Mouse (Mus musculus) midbrain, embryonic 10.5 days (tissue): ENCODE data around the gene Ecel1. TPM values are rescaled to one million over a fixed set of nuclear protein-coding genes. Genes with fewer than 3 reads are reported as not detected.
A peak's percentile ranks its signal among the peaks of the same experiment; 100 is the strongest.

ENCODE experiments used
- DNase-seq: peaks from one replicate; pipeline ENCODE4 v3.0.0-alpha.2; 2017; ENCODE audit warnings: low spot score
- H3K27ac ChIP-seq: fragments of 300-500 bp; sonication (generic); replicated peaks from 2 replicates; pipeline ENCODE4 v1.5.1; 2016; ENCODE audit warnings: mild to moderate bottlenecking
- H3K27me3 ChIP-seq: fragments of 300-500 bp; sonication (generic); 2 replicates; pipeline ENCODE4 v1.6.1; 2016; ENCODE audit warnings: low read depth, mild to moderate bottlenecking; ENCODE audit not compliant: poor library complexity, severe bottlenecking
- H3K36me3 ChIP-seq: fragments of 300-500 bp; sonication (generic); 2 replicates; pipeline ENCODE4 v1.6.1; 2016; ENCODE audit warnings: mild to moderate bottlenecking, moderate library complexity
- H3K4me1 ChIP-seq: fragments of 300-500 bp; sonication (generic); 2 replicates; pipeline ENCODE4 v1.6.1; 2016
- H3K4me3 ChIP-seq: fragments of 300-500 bp; sonication (generic); 2 replicates; pipeline ENCODE4 v1.5.1; 2016; ENCODE audit warnings: mild to moderate bottlenecking, moderate library complexity
- H3K9me3 ChIP-seq: fragments of 300-500 bp; sonication (generic); replicated peaks from 2 replicates; pipeline ENCODE4 v1.6.1; 2016; ENCODE audit warnings: mild to moderate bottlenecking
- WGBS: fragments of 180-500 bp; shearing (Covaris S2); methylation state at CpG from one replicate; pipeline ENCODE4 v1.1.7; 2016; 5-methylcytosine and 5-hydroxymethylcytosine counted together
- polyA plus RNA-seq: library from polyadenylated mRNA; unstranded; fragments of >200 nt; fragmentation: Nextera tagmentation; extraction: Ambion mirVana; gene quantifications from 2 replicates; pipeline ENCODE4 v1.2.1, GENCODE M21; 2016

Gene Ecel1
- 3.7 and 5.0 TPM in 2 replicates for polyA plus RNA-seq

DNA sequence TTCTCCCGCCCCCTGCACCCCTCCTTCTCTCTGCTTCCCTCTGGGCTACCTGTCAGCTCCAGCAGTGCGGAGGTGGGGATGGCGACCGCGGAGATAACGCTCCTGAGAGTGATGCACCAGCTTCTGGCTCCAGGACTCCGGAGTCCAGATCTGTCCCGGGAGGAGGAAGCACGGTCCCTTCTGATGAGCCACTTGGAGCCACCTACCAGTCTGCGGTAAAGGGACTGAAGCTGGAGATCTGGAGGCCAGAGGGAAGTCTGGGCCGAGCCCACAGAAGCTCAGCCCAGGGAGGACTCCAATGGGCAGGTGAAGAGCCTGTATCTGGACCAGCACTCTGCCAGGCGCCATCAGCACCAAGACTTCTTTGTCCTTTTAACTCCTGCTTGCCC, at the start of gene Ecel1:
TSS of gene Ecel1 (minus strand) at position 323 of the 389 bp plus-strand sequence.
- Histone ChIP-seq H3K27me3 (peaks cover 98% of the 10 kb centered on the region), H3K36me3 (no peaks in the 10 kb centered on the region), H3K27ac (peak within 1 kb of the TSS; percentile 71), H3K4me3 (peak within 1 kb of the TSS; percentile 59), H3K9me3 (no peaks in the 10 kb centered on the region), H3K4me1 (peaks cover 34% of the 10 kb centered on the region)
- DNase-seq, result peak; percentile 41
- WGBS, result 0% methylated on average over 12 of the region's 12 CpGs

DNA sequence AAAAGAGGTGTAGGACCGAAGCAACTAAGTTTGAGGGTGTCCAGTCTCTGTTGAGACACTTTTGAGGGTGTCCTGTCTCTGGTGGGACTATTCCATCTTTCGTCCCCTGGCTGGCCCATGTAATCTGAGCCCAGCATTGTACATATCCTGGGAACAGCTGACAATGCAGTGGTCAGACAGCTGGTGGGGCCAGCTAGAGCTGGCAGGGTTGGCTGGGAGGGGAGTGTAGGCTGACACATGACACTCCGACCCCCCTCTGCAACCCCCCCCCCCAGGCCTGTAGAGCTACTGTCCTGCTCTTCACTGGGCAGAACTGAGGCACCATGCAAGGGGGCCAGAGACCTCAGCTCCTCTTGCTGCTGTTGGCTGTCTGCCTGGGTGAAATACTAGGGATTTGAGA, 49.2 kb upstream of the Ecel1 start:
- DNase-seq, result no peak
- Histone ChIP-seq H3K9me3 (no peaks in the 10 kb centered on the region), H3K4me3 (no peak overlapping the region), H3K27ac (no peak overlapping the region), H3K4me1 (peaks cover 15% of the 10 kb centered on the region), H3K27me3 (peaks cover 48% of the 10 kb centered on the region), H3K36me3 (no peaks in the 10 kb centered on the region)
- 39% methylated on average over 3 of the region's 3 CpGs for WGBS

DNA sequence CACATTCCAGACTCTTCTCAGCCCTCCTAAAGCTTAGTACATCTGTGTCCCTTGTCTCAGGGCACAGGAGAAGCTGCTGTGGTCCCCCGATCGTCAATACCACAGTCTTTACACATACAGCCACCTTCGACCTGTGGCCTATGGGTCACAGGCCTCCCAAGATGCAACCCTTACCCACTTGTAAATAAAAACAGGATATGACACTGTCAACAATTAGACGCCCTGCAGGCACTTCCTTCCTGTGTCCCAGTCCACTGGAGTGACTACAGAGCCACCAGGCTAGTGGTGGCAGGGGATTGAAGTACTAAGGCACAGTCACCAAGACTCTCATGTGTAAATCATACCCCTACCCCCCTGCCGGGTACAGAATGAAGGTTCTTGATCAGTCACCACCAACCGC, 48.7 kb upstream of the Ecel1 start:
- peaks cover 48% of the 10 kb centered on the region for H3K27me3 ChIP-seq
- H3K9me3 ChIP-seq, result no peaks in the 10 kb centered on the region
- no peak overlapping the region for H3K4me3 ChIP-seq
- peaks cover 15% of the 10 kb centered on the region for H3K4me1 ChIP-seq
- no peak overlapping the region for H3K27ac ChIP-seq
- 67% methylated on average over 6 of the region's 6 CpGs for WGBS
- no peaks in the 10 kb centered on the region for H3K36me3 ChIP-seq
- no peak for DNase-seq

DNA sequence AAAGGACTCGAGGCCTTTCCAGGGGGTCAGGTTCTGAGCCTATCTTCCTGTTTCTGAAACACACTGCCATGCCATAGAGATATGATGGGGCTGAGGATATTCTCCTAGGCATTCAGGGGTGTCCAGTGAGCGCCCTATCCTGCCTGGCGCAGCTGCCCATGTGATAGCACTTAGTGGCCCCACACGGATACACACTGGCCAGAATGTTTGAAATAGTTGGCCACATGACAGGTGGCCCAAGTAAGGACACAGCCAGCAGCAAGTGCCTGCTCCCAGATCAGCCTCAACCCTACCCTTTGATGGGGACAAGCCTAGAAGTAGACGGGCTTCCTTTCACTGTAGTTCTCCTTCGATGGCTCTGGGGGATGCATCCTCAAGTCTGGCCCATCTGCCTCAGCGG, 48.1 kb upstream of the Ecel1 start, which contains the start of gene Chrng:
TSS of gene Chrng (plus strand) at position 193 of the 400 bp plus-strand sequence.
- no peak for DNase-seq
- H3K9me3 ChIP-seq, result no peaks in the 10 kb centered on the region
- no peaks in the 10 kb centered on the region for H3K36me3 ChIP-seq
- H3K27ac ChIP-seq, result no peak within 1 kb of the TSS
- 88% methylated on average over 7 of the region's 7 CpGs for WGBS
- H3K27me3 ChIP-seq, result peaks cover 48% of the 10 kb centered on the region
- H3K4me1 ChIP-seq, result peaks cover 15% of the 10 kb centered on the region
- no peak within 1 kb of the TSS for H3K4me3 ChIP-seq

DNA sequence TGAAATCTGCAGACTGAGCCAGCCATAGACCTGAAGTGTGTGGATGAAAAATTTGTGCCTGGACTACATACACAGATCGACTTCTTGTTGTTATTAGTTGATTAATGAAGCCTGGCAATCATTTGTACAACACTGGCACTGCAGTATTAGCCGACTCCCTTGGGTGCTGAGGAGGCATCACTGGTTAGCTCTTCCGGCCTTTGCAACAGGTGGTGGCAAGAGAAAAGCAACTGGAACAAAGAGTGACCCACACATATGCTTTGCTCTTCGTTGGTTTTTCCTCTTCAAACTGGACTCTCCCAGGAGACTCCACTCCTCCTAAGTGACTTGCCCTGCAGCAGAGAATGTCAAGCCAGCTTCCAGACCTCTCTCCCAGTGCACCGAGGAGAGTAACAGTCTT, 47.5 kb upstream of the Ecel1 start:
- H3K27ac ChIP-seq, result no peak overlapping the region
- DNase-seq, result no peak
- H3K9me3 ChIP-seq, result no peaks in the 10 kb centered on the region
- H3K4me3 ChIP-seq, result no peak overlapping the region
- H3K36me3 ChIP-seq, result no peaks in the 10 kb centered on the region
- H3K27me3 ChIP-seq, result peaks cover 44% of the 10 kb centered on the region
- WGBS, result 82% methylated on average over 5 of the region's 5 CpGs
- peaks cover 15% of the 10 kb centered on the region for H3K4me1 ChIP-seq

DNA sequence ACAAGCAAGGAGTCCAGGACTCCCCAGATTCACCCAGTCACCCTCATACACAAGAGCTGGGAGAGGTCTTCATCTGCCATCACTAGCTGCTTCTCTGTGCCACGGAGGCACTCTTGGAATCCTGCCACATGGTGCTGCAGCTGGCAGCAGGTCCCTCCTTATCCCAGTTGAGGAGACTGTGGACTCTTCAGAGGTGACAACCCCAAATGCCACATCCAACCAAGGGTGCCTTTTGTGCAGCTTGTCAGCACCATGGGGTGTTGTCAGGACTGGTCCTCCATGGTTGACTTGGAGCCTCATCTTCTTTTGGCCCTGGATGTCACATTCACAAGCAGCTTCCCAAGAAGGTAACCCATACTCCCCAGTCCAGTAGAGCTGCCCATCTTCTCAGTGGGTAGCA, 45.5 kb upstream of the Ecel1 start:
- no peak for DNase-seq
- WGBS, result 72% methylated on average over 1 of the region's 1 CpGs

DNA sequence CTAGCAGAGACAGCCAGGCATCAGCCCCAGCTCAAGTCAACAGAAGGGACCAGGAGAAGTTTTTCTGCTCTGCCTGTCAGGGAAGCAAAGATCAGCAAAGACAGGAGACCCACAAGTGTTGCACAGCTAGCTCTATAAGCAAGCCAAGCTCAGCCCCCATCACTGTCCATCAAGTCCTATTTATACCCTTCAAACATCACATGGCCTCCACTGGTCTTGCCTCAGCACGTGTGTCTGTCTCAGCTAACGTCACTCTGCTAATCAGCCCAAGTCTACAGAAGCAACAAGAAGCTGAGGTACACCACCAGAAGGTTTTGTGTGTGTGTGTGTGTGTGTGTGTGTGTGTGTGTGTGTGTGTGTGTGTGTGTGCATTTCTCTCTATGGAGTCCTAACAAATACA, 44.5 kb upstream of the Ecel1 start:
- H3K9me3 ChIP-seq, result no peaks in the 10 kb centered on the region
- no peak for DNase-seq
- 72% methylated on average over 2 of the region's 2 CpGs for WGBS

More for the DNA sequence above, 45.5 kb upstream of the Ecel1 start:
- peaks cover 30% of the 10 kb centered on the region for H3K27me3 ChIP-seq
- H3K9me3 ChIP-seq, result no peaks in the 10 kb centered on the region
- H3K36me3 ChIP-seq, result no peaks in the 10 kb centered on the region
- H3K4me1 ChIP-seq, result peaks cover 15% of the 10 kb centered on the region
- H3K4me3 ChIP-seq, result no peak overlapping the region
- no peak overlapping the region for H3K27ac ChIP-seq

DNA sequence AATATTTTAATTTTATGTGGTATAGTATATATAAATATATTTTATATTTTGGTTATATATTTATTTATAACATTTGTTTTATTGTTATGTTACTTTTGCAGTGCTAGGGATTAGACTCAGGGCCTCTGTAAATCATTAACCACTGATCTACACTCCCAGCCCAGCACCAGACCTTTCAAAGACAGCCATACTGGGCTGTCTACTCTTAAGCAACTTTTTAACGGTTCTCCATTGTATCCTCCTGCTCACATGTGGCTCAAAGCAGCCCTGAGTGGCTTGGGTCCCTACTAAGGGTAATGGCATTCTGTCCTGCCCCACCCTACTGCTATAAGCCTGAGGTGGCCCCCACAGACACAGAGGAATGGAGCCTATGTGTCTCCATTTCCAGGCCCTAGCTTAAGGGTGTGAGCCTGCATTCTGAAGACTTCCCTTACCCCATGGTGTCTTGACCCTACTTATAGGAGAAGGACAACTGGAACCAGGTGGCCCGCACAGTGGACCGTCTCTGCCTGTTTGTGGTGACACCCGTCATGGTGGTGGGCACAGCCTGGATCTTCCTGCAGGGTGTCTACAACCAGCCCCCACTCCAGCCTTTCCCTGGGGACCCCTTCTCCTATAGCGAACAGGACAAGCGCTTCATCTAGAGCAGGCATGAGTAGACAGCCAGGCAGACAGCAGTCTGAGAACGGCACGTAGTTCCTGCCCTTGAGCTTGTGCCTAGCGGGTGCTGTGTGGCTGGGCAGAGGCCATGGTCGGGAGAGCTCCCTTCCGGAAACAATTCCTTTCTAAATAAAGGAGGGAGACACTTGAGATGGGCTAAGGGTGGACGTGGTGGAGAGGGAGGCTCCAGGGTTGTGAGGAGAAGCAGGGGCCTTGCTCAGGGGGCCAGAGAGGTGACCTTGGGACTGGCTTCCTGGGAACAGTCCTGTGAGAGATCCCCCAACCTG, 42.1 kb upstream of the Ecel1 start:
- no peak for DNase-seq
- no peak overlapping the region for H3K4me3 ChIP-seq
- no peaks in the 10 kb centered on the region for H3K4me1 ChIP-seq
- H3K27ac ChIP-seq, result no peak overlapping the region
- H3K27me3 ChIP-seq, result 0 out of 2 replicates have a peak, but pooled peaks cover 5% of the 10 kb centered on the region
- H3K36me3 ChIP-seq, result no peaks in the 10 kb centered on the region
- H3K9me3 ChIP-seq, result no peaks in the 10 kb centered on the region
- 86% methylated on average over 12 of the region's 12 CpGs for WGBS

More for the DNA sequence above, 44.5 kb upstream of the Ecel1 start:
- H3K27ac ChIP-seq, result no peak overlapping the region
- peaks cover 8% of the 10 kb centered on the region for H3K4me1 ChIP-seq
- peaks cover 19% of the 10 kb centered on the region for H3K27me3 ChIP-seq
- no peak overlapping the region for H3K4me3 ChIP-seq
- H3K36me3 ChIP-seq, result no peaks in the 10 kb centered on the region

DNA sequence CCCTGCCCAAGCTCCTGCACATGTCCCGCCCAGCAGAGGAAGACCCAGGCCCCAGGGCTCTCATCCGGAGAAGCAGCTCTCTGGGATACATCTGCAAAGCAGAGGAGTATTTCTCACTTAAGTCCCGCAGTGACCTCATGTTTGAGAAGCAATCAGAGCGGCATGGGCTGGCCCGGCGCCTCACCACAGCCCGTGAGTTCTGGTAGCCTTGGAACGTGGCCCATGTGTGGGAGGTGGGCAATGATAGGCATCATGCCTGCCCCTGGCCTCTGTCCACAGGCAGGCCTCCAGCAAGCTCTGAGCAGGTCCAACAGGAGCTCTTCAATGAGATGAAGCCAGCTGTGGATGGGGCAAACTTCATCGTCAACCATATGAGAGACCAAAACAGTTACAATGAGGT, 41.0 kb upstream of the Ecel1 start:
- Histone ChIP-seq H3K4me3 (no peak overlapping the region), H3K36me3 (no peaks in the 10 kb centered on the region), H3K9me3 (no peaks in the 10 kb centered on the region), H3K4me1 (no peaks in the 10 kb centered on the region), H3K27me3 (0 out of 2 replicates have a peak, but pooled peaks cover 5% of the 10 kb centered on the region), H3K27ac (no peak overlapping the region)
- no peak for DNase-seq
- 89% methylated on average over 9 of the region's 9 CpGs for WGBS

DNA sequence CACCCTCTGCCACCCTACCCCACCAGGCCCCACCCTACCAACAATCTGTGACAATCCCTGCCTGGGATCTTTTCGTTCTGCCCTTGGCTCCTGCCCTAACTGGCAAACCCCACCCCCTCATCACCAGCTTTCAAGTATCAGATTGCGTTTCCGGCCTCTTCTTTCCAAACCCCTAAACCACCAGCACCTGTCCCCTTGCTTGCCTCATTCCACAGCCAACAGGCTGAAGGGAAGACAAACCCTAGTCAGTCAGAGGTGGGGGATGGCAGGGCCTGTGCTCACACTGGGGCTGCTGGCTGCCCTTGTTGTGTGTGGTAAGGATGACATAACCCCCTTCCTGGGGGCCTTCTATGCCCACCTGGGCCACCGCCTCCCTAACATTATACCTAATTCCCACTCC, 34.1 kb upstream of the Ecel1 start, which contains the start of gene Chrnd:
TSS of gene Chrnd (plus strand) at position 179 of the 400 bp plus-strand sequence.
- Histone ChIP-seq H3K4me1 (peaks cover 19% of the 10 kb centered on the region), H3K36me3 (no peaks in the 10 kb centered on the region), H3K27me3 (peaks cover 50% of the 10 kb centered on the region), H3K9me3 (no peaks in the 10 kb centered on the region), H3K27ac (no peak within 1 kb of the TSS), H3K4me3 (no peak within 1 kb of the TSS)
- no peak for DNase-seq
- 48% methylated on average over 4 of the region's 4 CpGs for WGBS

DNA sequence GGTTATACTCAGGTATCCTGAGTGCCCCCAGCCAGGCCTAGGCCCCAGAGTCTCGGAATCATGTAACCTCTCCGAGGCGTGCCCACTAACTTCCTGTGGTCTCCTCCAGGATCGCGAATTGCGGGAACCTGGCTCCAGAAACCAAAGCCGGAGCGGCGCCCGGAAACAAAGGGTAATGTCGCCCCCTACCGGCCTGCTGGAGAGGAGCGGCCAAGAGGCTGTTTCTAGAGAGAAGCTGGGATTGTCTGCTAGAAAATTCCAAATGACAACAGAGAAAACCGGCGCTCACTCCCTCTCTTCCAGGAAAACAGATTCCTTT, 30.7 kb upstream of the Ecel1 start:
- Histone ChIP-seq H3K4me1 (peaks cover 34% of the 10 kb centered on the region), H3K9me3 (no peaks in the 10 kb centered on the region), H3K36me3 (no peaks in the 10 kb centered on the region), H3K27ac (peak overlapping the region; percentile 70), H3K27me3 (peaks cover 85% of the 10 kb centered on the region), H3K4me3 (peak overlapping the region; percentile 64)
- WGBS, result under 1% methylated on average over 15 of the region's 15 CpGs
- peak; percentile 89 for DNase-seq

DNA sequence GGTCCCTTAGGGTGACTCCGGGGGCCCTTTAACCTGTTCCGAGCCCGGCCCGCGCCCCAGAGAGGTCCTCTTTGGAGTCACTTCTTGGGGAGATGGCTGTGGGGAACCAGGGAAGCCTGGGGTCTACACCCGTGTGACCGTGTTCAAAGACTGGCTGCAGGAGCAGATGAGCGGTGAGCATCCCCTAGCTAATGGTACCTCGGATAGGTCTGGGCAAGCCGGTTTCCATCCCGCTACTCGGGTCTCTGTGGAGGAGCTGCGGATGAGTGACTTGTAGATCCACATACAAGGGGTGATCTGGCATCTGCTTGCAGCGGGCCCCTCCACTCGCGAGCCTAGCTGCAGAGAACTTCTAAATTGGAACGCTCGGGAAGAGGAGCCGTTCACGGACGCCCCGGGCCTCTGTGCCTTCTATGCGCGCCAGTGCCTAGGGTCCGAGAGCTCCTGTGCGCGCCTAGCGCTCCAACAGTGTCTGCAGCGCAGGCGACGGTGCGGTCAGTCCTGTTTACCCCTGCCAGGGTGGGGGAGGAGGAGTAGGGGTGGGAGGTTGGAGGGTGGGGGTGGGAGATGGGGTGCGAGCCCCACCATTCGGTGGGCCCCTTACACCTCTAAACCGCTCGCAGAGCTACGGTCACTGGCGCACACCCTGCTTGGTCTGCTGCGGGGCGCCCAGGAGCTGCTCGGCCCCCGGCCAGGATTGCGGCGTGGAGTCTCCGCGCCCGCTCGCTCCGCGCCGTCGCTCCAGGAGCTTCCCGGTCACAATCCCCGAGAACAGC, 30.1 kb upstream of the Ecel1 start:
- Histone ChIP-seq H3K9me3 (no peaks in the 10 kb centered on the region), H3K4me1 (peaks cover 34% of the 10 kb centered on the region), H3K4me3 (peak overlapping the region; percentile 64), H3K27ac (peak overlapping the region; percentile 70), H3K27me3 (peaks cover 86% of the 10 kb centered on the region), H3K36me3 (no peaks in the 10 kb centered on the region)
- DNase-seq, result no peak
- WGBS, result 2% methylated on average over 54 of the region's 54 CpGs
